Mouse (Mus musculus): ENCODE results near the gene Tex14. TPM values are rescaled to one million over a fixed set of nuclear protein-coding genes. Genes with fewer than 3 reads are reported as not detected.
"Not testable (repeated sequence)": the region's sequence is repeated elsewhere in the genome, so short reads cannot be mapped to it uniquely, and the experiment has no call there.

The Tex14 gene
- polyA plus RNA-seq, 2 experiments, result 0.06 TPM; not detected in 1

DNA sequence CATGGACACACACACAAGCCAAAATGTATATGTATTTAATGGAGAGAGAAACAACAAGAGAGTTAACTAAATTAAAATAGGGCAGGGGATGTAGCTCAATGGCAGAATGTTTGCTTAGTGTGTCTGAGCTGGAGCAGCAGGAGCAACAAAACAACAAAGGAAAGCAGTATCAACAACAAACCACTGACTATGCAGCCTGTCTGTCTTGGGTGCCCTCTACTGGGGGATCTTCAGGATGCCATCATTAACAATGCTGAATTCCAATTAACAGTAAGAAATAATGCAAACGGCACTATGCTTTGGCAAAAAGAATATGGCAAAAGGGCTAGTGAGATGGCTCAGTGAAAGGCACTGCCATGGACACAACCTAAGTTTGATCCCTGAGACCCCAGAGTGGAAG is 11.0 kb upstream of the Tex14 start:
- Histone ChIP-seq H3K4me2 (ENCODE audit: low read depth) (no peak overlapping the region), H3K36me3 (replicated peaks; ENCODE audit: control insufficient read depth, insufficient read depth, low read depth) (no peaks in the 10 kb centered on the region), H3K9me3 (ENCODE audit: control insufficient read depth, low read length) (no peaks in the 10 kb centered on the region), H3K27ac (no peak overlapping the region), H3K9ac (replicated peaks) (no peak overlapping the region), H3K27me3 (ENCODE audit: control insufficient read depth, insufficient read depth, low read length) (no peaks in the 10 kb centered on the region), H3K4me3 (ENCODE audit: insufficient read depth in 1 of 2, low read depth in 2 of 2, low read length in 2 of 2) (no peak overlapping the region), H3K4me1 (replicated peaks; ENCODE audit: control insufficient read depth in 2 of 2, insufficient read depth in 2 of 2, low read length in 1 of 2) (no peaks in the 10 kb centered on the region)
- TF ChIP-seq EP300 (IDR thresholded peaks at IDR 0.05; ENCODE audit: low read depth) (no peak), CTCF (IDR thresholded peaks at IDR 0.05; ENCODE audit: low read depth) (peak; percentile 83)
- 36% methylated on average over 1 of the region's 1 CpGs for WGBS (ENCODE audit: insufficient replicate concordance)
- DNase-seq (ENCODE audit: low read depth in 3 of 3, low spot score in 3 of 3) (peak in 2 of 3 experiments; percentile 26 to 27), ATAC-seq (ENCODE audit: insufficient read depth) (no peak)

DNA sequence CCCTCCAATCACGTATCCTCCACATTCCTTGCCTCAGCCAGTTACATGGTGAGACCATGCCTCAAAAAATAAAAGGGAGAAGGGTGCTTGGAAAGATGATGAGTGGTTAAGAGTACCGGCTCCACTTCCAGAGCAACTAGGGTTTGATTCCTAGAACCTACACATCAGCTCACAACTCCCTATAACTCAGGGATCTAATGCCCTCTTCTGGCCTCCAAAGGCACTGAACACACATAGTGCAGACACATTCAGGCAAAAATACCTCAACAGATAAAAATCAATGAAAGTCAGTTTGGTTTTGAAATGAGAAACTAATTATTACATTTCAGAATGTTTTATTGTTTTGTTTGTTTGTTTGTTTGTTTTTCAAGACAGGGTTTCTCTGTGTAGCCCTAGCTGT is 6.5 kb upstream of the Tex14 start:
- TF ChIP-seq EP300 (IDR thresholded peaks at IDR 0.05; ENCODE audit: low read depth), result no peak
- peak; percentile 30; the same call in 1 of the 2 replicates for TF ChIP-seq CTCF (IDR thresholded peaks at IDR 0.05; ENCODE audit: low read depth)
- no peaks in the 10 kb centered on the region for H3K9me3 ChIP-seq (ENCODE audit: control insufficient read depth, low read length)
- no peak overlapping the region for H3K4me2 ChIP-seq (ENCODE audit: low read depth)
- no peak for ATAC-seq (ENCODE audit: insufficient read depth)
- no peak overlapping the region for H3K27ac ChIP-seq
- no peak overlapping the region for H3K4me3 ChIP-seq (ENCODE audit: insufficient read depth in 1 of 2, low read depth in 2 of 2, low read length in 2 of 2)
- peaks cover 2% of the 10 kb centered on the region in 2 experiments; a peak in 1 of 4 replicates for H3K4me1 ChIP-seq (replicated peaks; ENCODE audit: control insufficient read depth in 2 of 2, insufficient read depth in 2 of 2, low read length in 1 of 2)
- H3K9ac ChIP-seq (replicated peaks), result no peak overlapping the region
- no peaks in the 10 kb centered on the region for H3K27me3 ChIP-seq (ENCODE audit: control insufficient read depth, insufficient read depth, low read length)
- 81% methylated on average over 2 of the region's 2 CpGs for WGBS (ENCODE audit: insufficient replicate concordance)
- no peaks in the 10 kb centered on the region for H3K36me3 ChIP-seq (replicated peaks; ENCODE audit: control insufficient read depth, insufficient read depth, low read depth)
- DNase-seq (ENCODE audit: low read depth in 3 of 3, low spot score in 3 of 3), result no peak

DNA sequence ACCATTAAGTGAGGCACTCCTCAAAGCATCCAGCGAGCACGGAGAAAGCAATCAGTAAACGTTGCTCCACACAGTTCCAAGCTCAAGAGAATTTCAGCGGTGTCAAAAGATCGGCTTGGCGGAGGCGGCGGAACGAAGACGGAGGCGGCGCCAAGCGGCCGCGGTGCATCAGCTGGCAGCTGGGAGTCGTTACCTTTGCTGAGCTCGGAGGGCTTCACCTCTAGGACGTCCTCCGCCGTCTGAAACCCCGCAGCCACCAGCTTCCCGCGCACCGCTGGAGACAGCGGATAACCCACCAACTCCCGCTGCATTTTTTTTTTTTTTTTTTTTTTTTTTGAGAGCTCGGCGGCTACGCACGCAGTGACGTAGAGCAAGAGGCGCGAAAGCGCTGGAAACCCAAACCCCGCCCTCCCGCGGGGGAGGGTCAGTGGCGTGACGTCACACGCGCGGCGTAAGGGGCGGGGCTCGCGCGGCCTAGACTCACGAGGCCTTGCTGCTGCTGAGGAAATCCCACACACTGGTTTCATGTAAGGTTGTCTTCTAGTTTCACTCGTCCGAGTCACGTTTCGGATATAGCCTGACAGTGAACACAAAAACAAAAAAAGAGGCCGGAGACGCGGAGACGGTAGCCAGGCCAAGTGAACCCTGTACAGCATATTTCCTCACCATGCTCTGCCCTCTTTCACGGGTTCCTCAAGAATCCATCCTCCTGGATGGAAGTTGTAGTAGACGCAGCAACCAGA is 583 bp upstream of the Tex14 start:
- Histone ChIP-seq H3K36me3 (replicated peaks; ENCODE audit: control insufficient read depth, insufficient read depth, low read depth) (no peaks in the 10 kb centered on the region), H3K9me3 (ENCODE audit: control insufficient read depth, low read length) (no peaks in the 10 kb centered on the region), H3K4me1 (replicated peaks; ENCODE audit: control insufficient read depth in 2 of 2, insufficient read depth in 2 of 2, low read length in 1 of 2) (peaks cover 7 to 9% of the 10 kb centered on the region in 2 experiments), H3K27me3 (ENCODE audit: control insufficient read depth, insufficient read depth, low read length) (no peaks in the 10 kb centered on the region), H3K4me2 (ENCODE audit: low read depth) (peak overlapping the region; percentile 95), H3K27ac (peak overlapping the region; percentile 93), H3K4me3 (ENCODE audit: insufficient read depth in 1 of 2, low read depth in 2 of 2, low read length in 2 of 2) (peak overlapping the region; percentile 66 to 70), H3K9ac (replicated peaks) (peak overlapping the region; percentile 88)
- DNase-seq (ENCODE audit: low read depth in 3 of 3, low spot score in 3 of 3) (peak; percentile 86 to 90 (median 87)), ATAC-seq (ENCODE audit: insufficient read depth) (peak; percentile 90)
- TF ChIP-seq EP300 (IDR thresholded peaks at IDR 0.05; ENCODE audit: low read depth) (no peak), CTCF (IDR thresholded peaks at IDR 0.05; ENCODE audit: low read depth) (peak; percentile 49)
- WGBS (ENCODE audit: insufficient replicate concordance), result 2% methylated on average over 57 of the region's 58 CpGs

DNA sequence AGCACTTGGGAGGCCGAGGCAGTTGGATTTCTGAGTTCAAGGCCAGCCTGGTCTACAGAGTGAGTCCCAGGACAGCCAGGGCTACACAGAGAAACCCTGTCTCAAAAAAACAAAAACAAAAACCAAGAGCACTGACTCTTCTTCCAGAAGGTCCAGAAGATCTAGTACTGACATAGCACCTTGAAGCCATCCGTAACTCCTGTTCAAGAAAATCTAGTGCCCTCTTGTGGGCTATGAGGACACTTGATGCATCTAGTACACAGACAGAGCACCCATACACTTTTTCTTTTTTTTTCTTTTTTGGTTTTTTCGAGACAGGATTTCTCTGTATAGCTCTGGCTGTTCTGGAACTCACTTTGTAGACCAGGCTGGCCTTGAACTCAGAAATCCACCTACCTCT is 8.5 kb downstream of the Tex14 start:
- DNase-seq (ENCODE audit: low read depth in 3 of 3, low spot score in 3 of 3); H3K36me3 ChIP-seq (replicated peaks; ENCODE audit: control insufficient read depth, insufficient read depth, low read depth); H3K9me3 ChIP-seq (ENCODE audit: control insufficient read depth, low read length); H3K27ac ChIP-seq; H3K4me3 ChIP-seq (ENCODE audit: insufficient read depth in 1 of 2, low read depth in 2 of 2, low read length in 2 of 2); H3K4me1 ChIP-seq (replicated peaks; ENCODE audit: control insufficient read depth in 2 of 2, insufficient read depth in 2 of 2, low read length in 1 of 2); H3K27me3 ChIP-seq (ENCODE audit: control insufficient read depth, insufficient read depth, low read length); ATAC-seq (ENCODE audit: insufficient read depth); H3K9ac ChIP-seq (replicated peaks); H3K4me2 ChIP-seq (ENCODE audit: low read depth): not testable (repeated sequence)
- TF ChIP-seq CTCF (IDR thresholded peaks at IDR 0.05; ENCODE audit: low read depth), result peak; percentile 49
- 54% methylated on average over 3 of the region's 3 CpGs for WGBS (ENCODE audit: insufficient replicate concordance)

DNA sequence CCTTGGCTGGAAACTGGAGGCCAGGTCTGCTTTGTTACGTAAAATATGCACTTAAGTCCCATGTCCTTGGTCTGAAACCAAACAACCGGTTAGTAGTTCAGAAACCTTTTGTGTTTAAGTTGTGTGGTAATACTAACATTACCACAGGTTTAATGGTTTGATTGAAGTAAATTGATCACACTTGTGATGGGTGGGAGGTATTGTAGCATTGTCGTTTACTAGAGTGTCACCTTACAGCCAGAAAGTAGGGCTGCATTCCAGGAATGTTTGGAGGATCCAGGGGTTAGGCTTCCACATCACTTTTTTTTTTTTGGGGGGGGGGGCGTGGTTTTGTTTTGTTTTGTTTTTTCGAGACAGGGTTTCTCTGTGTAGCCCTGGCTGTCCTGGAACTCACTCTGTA is 11.3 kb downstream of the Tex14 start:
- TF ChIP-seq EP300 (IDR thresholded peaks at IDR 0.05; ENCODE audit: low read depth) (no peak), CTCF (IDR thresholded peaks at IDR 0.05; ENCODE audit: low read depth) (no peak)
- Histone ChIP-seq H3K9ac (replicated peaks) (no peak overlapping the region), H3K4me1 (replicated peaks; ENCODE audit: control insufficient read depth in 2 of 2, insufficient read depth in 2 of 2, low read length in 1 of 2) (no peaks in the 10 kb centered on the region), H3K36me3 (replicated peaks; ENCODE audit: control insufficient read depth, insufficient read depth, low read depth) (no peaks in the 10 kb centered on the region), H3K4me2 (ENCODE audit: low read depth) (no peak overlapping the region), H3K27me3 (ENCODE audit: control insufficient read depth, insufficient read depth, low read length) (no peaks in the 10 kb centered on the region), H3K27ac (no peak overlapping the region), H3K4me3 (ENCODE audit: insufficient read depth in 1 of 2, low read depth in 2 of 2, low read length in 2 of 2) (no peak overlapping the region), H3K9me3 (ENCODE audit: control insufficient read depth, low read length) (no peaks in the 10 kb centered on the region)
- WGBS (ENCODE audit: insufficient replicate concordance), result 50% methylated on average over 5 of the region's 5 CpGs
- ATAC-seq (ENCODE audit: insufficient read depth), result no peak
- no peak for DNase-seq (ENCODE audit: low read depth in 3 of 3, low spot score in 3 of 3)
